Mouse (Mus musculus): Measurements from ENCODE around the gene Rps6kb2.

The Rps6kb2 gene

GRCm38 (mm10) chr19:4154437-4155222 is 8.5 kb downstream of the Rps6kb2 start:
- no peak for DNase-seq

GRCm38 (mm10) chr19:4153232-4153654 is 9.9 kb downstream of the Rps6kb2 start, which contains the start of gene Ptprcap:
Gene Ptprcap (plus strand): TSS chr19:4153604.
- DNase-seq = no peak

GRCm38 (mm10) chr19:4152445-4153231 is 10.5 kb downstream of the Rps6kb2 start:
- no peak for DNase-seq

GRCm38 (mm10) chr19:4151898-4152297 is 11.3 kb downstream of the Rps6kb2 start:
- DNase-seq = no peak

GRCm38 (mm10) chr19:4151488-4151860 is 11.7 kb downstream of the Rps6kb2 start:
- DNase-seq = no peak

- DNase-seq = peak in 1 of 2 experiments; percentile 55
Observed at GRCm38 (mm10) chr19:4150567-4151487, 12.3 kb downstream of the Rps6kb2 start.

GRCm38 (mm10) chr19:4149764-4150461 is 13.2 kb downstream of the Rps6kb2 start:
- DNase-seq = no peak

- no peak for DNase-seq
Observed at GRCm38 (mm10) chr19:4149283-4149682, 13.9 kb downstream of the Rps6kb2 start.

GRCm38 (mm10) chr19:4148819-4149218 is 14.3 kb downstream of the Rps6kb2 start:
- peak; percentile 41 to 58 for DNase-seq

GRCm38 (mm10) chr19:4148491-4148806 is 14.7 kb downstream of the Rps6kb2 start, which contains the start of gene Coro1b:
Gene Coro1b (plus strand): TSS chr19:4148619.
- DNase-seq = peak; percentile 99

- DNase-seq = no peak
Observed at GRCm38 (mm10) chr19:4147782-4148490, 15.2 kb downstream of the Rps6kb2 start.

GRCm38 (mm10) chr19:4147022-4147405 is 16.1 kb downstream of the Rps6kb2 start:
- DNase-seq = no peak

- no peak for DNase-seq
Observed at GRCm38 (mm10) chr19:4146366-4147021, 16.7 kb downstream of the Rps6kb2 start.

- DNase-seq = no peak
Observed at GRCm38 (mm10) chr19:4145936-4146335, 17.2 kb downstream of the Rps6kb2 start.

- no peak for DNase-seq
Observed at GRCm38 (mm10) chr19:4144550-4145498, 18.3 kb downstream of the Rps6kb2 start.

GRCm38 (mm10) chr19:4143759-4144268 is 19.3 kb downstream of the Rps6kb2 start, which contains the start of gene Cabp4:
Gene Cabp4 (minus strand): TSS chr19:4144033.
- DNase-seq = no peak

- DNase-seq = no peak
Observed at GRCm38 (mm10) chr19:4142416-4143173, 20.6 kb downstream of the Rps6kb2 start.

- no peak for DNase-seq
Observed at GRCm38 (mm10) chr19:4140147-4140546, 23.0 kb downstream of the Rps6kb2 start.

- no peak for DNase-seq
Observed at GRCm38 (mm10) chr19:4139446-4139845, 23.7 kb downstream of the Rps6kb2 start, which contains the start of gene Gpr152. Gene Gpr152 (plus strand): TSS chr19:4139787.

Measured in kidney, postnatal 4 days (tissue).